Mouse (Mus musculus) neural tube, embryonic 13.5 days (tissue): ENCODE results near the gene Prkce. TPM values are rescaled to one million over a fixed set of nuclear protein-coding genes. Genes with fewer than 3 reads are reported as not detected.

Experiments
- ATAC-seq: fragments of 200-750 bp; cut with Nextera tagmentation; 2 replicates; pipeline ENCODE4 v1.8.0; 2017; ENCODE audit warnings: low read depth, mild to moderate bottlenecking, moderate TSS enrichment, moderate library complexity
- H3K27ac ChIP-seq: fragments of 300-500 bp; sonication (generic); replicated peaks from 2 replicates; pipeline ENCODE4 v1.5.1; 2015; ENCODE audit warnings: moderate library complexity, mild to moderate bottlenecking, inconsistent platforms
- H3K27me3 ChIP-seq: fragments of 300-500 bp; sonication (generic); 2 replicates; pipeline ENCODE4 v1.6.1; 2015; ENCODE audit warnings: mild to moderate bottlenecking, inconsistent platforms
- H3K36me3 ChIP-seq: fragments of 300-500 bp; sonication (generic); 2 replicates; pipeline ENCODE4 v1.6.1; 2015; ENCODE audit warnings: mild to moderate bottlenecking, inconsistent platforms
- H3K4me1 ChIP-seq: fragments of 300-500 bp; sonication (generic); replicated peaks from 2 replicates; pipeline ENCODE4 v1.6.1; 2015; ENCODE audit warnings: inconsistent platforms
- H3K4me2 ChIP-seq: fragments of 300-500 bp; sonication (generic); 2 replicates; pipeline ENCODE4 v1.6.1; 2015; ENCODE audit warnings: inconsistent platforms, mild to moderate bottlenecking, moderate library complexity
- H3K4me3 ChIP-seq: fragments of 300-500 bp; sonication (generic); 2 replicates; pipeline ENCODE4 v1.5.1; 2015; ENCODE audit warnings: mild to moderate bottlenecking, inconsistent platforms
- H3K9ac ChIP-seq: fragments of 300-500 bp; sonication (generic); 2 replicates; pipeline ENCODE4 v1.6.1; 2015; ENCODE audit warnings: moderate library complexity, mild to moderate bottlenecking, inconsistent platforms
- H3K9me3 ChIP-seq: fragments of 300-500 bp; sonication (generic); 2 replicates; pipeline ENCODE4 v1.6.1; 2016; ENCODE audit warnings: inconsistent platforms
- WGBS: fragments of 180-500 bp; shearing (Covaris S2); methylation state at CpG from one replicate; pipeline ENCODE4 v1.1.7; 2015; 5-methylcytosine and 5-hydroxymethylcytosine counted together
- polyA plus RNA-seq: library from polyadenylated mRNA; unstranded; fragments of >200 nt; fragmentation: Nextera tagmentation; extraction: Ambion mirVana; gene quantifications from 2 replicates; pipeline ENCODE4 v1.2.1, GENCODE M21; 2015

Gene Prkce
- polyA plus RNA-seq, 1 experiment from 2014 or later: 27.7 TPM

- ATAC-seq: no peak
- Histone ChIP-seq H3K36me3 (no peaks in the 10 kb centered on the region), H3K4me3 (no peak overlapping the region), H3K4me2 (no peak overlapping the region), H3K27ac (no peak overlapping the region), H3K27me3 (no peaks in the 10 kb centered on the region), H3K4me1 (no peaks in the 10 kb centered on the region), H3K9me3 (no peaks in the 10 kb centered on the region), H3K9ac (no peak overlapping the region)
- 69% methylated on average over 2 of the region's 2 CpGs for WGBS
Observed at GRCm38 (mm10) chr17:86674971-86675370, 507.4 kb downstream of the Prkce start.

GRCm38 (mm10) chr17:86676336-86676735 is 508.8 kb downstream of the Prkce start:
- ATAC-seq: no peak
- WGBS: 81% methylated on average over 5 of the region's 5 CpGs
- Histone ChIP-seq H3K27ac (no peak overlapping the region), H3K27me3 (no peaks in the 10 kb centered on the region), H3K4me2 (no peak overlapping the region), H3K9me3 (no peaks in the 10 kb centered on the region), H3K9ac (no peak overlapping the region), H3K4me3 (no peak overlapping the region), H3K4me1 (no peaks in the 10 kb centered on the region), H3K36me3 (no peaks in the 10 kb centered on the region)

- no peaks in the 10 kb centered on the region for H3K27me3 ChIP-seq
- H3K9ac ChIP-seq: no peak overlapping the region
- H3K4me3 ChIP-seq: no peak overlapping the region
- no peaks in the 10 kb centered on the region for H3K36me3 ChIP-seq
- no peak overlapping the region for H3K4me2 ChIP-seq
- no peaks in the 10 kb centered on the region for H3K4me1 ChIP-seq
- no peak overlapping the region for H3K27ac ChIP-seq
- H3K9me3 ChIP-seq: no peaks in the 10 kb centered on the region
- no peak for ATAC-seq
- 82% methylated on average over 4 of the region's 4 CpGs for WGBS
Observed at GRCm38 (mm10) chr17:86676909-86677308, 509.3 kb downstream of the Prkce start.

- no peak for ATAC-seq
- WGBS: 88% methylated on average over 4 of the region's 4 CpGs
Observed at GRCm38 (mm10) chr17:86685263-86685662, 517.7 kb downstream of the Prkce start.

GRCm38 (mm10) chr17:86687021-86687420 is 519.4 kb downstream of the Prkce start:
- 83% methylated on average over 3 of the region's 3 CpGs for WGBS
- Histone ChIP-seq H3K4me1 (no peaks in the 10 kb centered on the region), H3K27ac (no peak overlapping the region), H3K36me3 (no peaks in the 10 kb centered on the region), H3K4me2 (no peak overlapping the region), H3K27me3 (no peaks in the 10 kb centered on the region), H3K9me3 (no peaks in the 10 kb centered on the region), H3K4me3 (no peak overlapping the region), H3K9ac (no peak overlapping the region)
- ATAC-seq: no peak

More at GRCm38 (mm10) chr17:86685263-86685662, 517.7 kb downstream of the Prkce start:
- Histone ChIP-seq H3K27me3 (no peaks in the 10 kb centered on the region), H3K9me3 (no peaks in the 10 kb centered on the region), H3K4me2 (no peak overlapping the region), H3K36me3 (no peaks in the 10 kb centered on the region), H3K4me3 (no peak overlapping the region), H3K4me1 (no peaks in the 10 kb centered on the region), H3K9ac (no peak overlapping the region), H3K27ac (no peak overlapping the region)

- Histone ChIP-seq H3K36me3 (no peaks in the 10 kb centered on the region), H3K4me3 (no peak overlapping the region), H3K4me1 (no peaks in the 10 kb centered on the region), H3K9ac (no peak overlapping the region), H3K27me3 (no peaks in the 10 kb centered on the region), H3K27ac (no peak overlapping the region), H3K4me2 (no peak overlapping the region), H3K9me3 (no peaks in the 10 kb centered on the region)
- WGBS: 92% methylated on average over 2 of the region's 2 CpGs
- no peak for ATAC-seq
Observed at GRCm38 (mm10) chr17:86690871-86691390, 523.3 kb downstream of the Prkce start.

GRCm38 (mm10) chr17:86697751-86698150 is 530.2 kb downstream of the Prkce start:
- Histone ChIP-seq H3K9ac (no peak overlapping the region), H3K4me2 (no peak overlapping the region), H3K27me3 (no peaks in the 10 kb centered on the region), H3K4me3 (no peak overlapping the region), H3K36me3 (no peaks in the 10 kb centered on the region), H3K4me1 (no peaks in the 10 kb centered on the region), H3K27ac (no peak overlapping the region), H3K9me3 (no peaks in the 10 kb centered on the region)
- no peak for ATAC-seq
- WGBS: 82% methylated on average over 2 of the region's 2 CpGs

GRCm38 (mm10) chr17:86703336-86703735 is 535.8 kb downstream of the Prkce start:
- Histone ChIP-seq H3K27me3 (no peaks in the 10 kb centered on the region), H3K9me3 (no peaks in the 10 kb centered on the region), H3K27ac (no peak overlapping the region), H3K4me3 (no peak overlapping the region), H3K36me3 (no peaks in the 10 kb centered on the region), H3K4me1 (no peaks in the 10 kb centered on the region), H3K4me2 (no peak overlapping the region), H3K9ac (no peak overlapping the region)
- ATAC-seq: no peak
- WGBS: 83% methylated on average over 4 of the region's 4 CpGs

- 86% methylated on average over 3 of the region's 3 CpGs for WGBS
- H3K36me3 ChIP-seq: no peaks in the 10 kb centered on the region
- H3K9ac ChIP-seq: no peak overlapping the region
- H3K27me3 ChIP-seq: no peaks in the 10 kb centered on the region
- H3K27ac ChIP-seq: no peak overlapping the region
- no peaks in the 10 kb centered on the region for H3K9me3 ChIP-seq
- ATAC-seq: no peak
- no peaks in the 10 kb centered on the region for H3K4me1 ChIP-seq
- H3K4me2 ChIP-seq: no peak overlapping the region
- no peak overlapping the region for H3K4me3 ChIP-seq
Observed at GRCm38 (mm10) chr17:86705236-86705635, 537.7 kb downstream of the Prkce start.

- H3K9ac ChIP-seq: no peak overlapping the region
- H3K4me3 ChIP-seq: no peak overlapping the region
- H3K4me1 ChIP-seq: no peaks in the 10 kb centered on the region
- H3K4me2 ChIP-seq: no peak overlapping the region
- no peak overlapping the region for H3K27ac ChIP-seq
- WGBS: 64% methylated on average over 1 of the region's 1 CpGs
- H3K27me3 ChIP-seq: no peaks in the 10 kb centered on the region
- H3K9me3 ChIP-seq: no peaks in the 10 kb centered on the region
- ATAC-seq: no peak
- no peaks in the 10 kb centered on the region for H3K36me3 ChIP-seq
Observed at GRCm38 (mm10) chr17:86706467-86706866, 538.9 kb downstream of the Prkce start.

Other genes with a start within 250 kb of the Prkce start
- gene Srbd1, start 22.6 kb upstream of the Prkce start, polyA plus RNA-seq: 14.6 and 16.4 TPM in 2 replicates